Mouse (Mus musculus) spleen, postnatal 4 days (tissue): ENCODE measurements around the gene Slc17a6.
"Not testable (repeated sequence)": the region's sequence is repeated elsewhere in the genome, so short reads cannot be mapped to it uniquely, and the experiment has no call there.

Source experiments
- DNase-seq, 2 experiments: peaks; one replicate each; pipeline ENCODE4 v3.0.0; 2022; ENCODE audit warnings: low spot score in 2 of 2

The Slc17a6 gene

DNA sequence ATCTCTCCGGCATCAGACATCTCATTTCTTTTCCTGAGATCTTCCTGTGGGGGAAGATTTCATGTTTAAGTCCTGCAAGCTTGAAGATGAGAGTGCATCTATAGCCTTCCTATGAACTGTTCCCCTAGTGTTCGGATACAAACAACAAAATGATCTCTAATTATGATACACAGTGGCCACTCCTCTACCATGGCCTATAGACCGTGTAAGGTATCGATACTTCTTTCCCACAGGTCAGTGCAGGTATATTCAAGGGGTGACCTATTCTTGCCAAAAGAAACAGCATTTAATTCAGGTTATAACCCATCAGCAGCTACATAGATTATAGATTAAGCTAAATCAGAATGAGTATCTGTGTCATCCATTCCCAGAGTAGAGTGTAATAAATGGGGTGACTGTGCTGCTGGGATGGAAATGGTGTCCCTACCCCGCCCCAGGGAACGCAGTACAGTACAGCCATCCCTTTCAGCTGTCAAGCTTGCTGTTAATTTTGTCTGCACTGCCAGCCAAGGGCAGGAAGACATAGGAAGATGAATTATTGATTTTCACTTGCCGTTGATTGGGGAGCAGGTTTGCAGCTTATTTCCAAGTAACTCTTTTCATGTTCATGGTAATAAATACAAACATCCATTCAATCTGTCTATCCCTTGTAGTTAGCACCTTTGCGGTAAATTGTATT lies 71.9 kb downstream of the Slc17a6 start:
- no peak for DNase-seq

DNA sequence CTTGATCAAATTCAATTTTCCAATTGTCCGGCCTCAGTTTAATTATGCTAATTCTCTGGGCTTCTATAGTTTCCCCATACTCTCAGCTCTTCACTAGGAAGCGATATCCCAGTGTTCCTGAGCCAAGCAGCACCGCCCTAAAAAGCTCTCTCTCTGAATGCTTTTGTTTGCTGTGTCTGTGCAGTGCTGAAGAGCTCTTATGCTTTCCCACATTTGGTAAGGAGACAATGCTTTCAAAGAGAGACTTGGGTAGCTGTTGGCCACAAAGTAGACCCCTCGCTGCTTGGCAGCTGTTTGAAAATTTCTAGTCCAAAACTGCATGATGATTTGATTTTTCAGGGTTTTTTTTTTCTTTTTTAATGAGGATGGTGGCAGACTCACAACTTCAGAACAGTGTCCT lies 72.6 kb downstream of the Slc17a6 start:
- DNase-seq: no peak

GRCm38 (mm10) chr7:51709508-51709907 lies 87.7 kb downstream of the Slc17a6 start:
- DNase-seq: no peak

DNA sequence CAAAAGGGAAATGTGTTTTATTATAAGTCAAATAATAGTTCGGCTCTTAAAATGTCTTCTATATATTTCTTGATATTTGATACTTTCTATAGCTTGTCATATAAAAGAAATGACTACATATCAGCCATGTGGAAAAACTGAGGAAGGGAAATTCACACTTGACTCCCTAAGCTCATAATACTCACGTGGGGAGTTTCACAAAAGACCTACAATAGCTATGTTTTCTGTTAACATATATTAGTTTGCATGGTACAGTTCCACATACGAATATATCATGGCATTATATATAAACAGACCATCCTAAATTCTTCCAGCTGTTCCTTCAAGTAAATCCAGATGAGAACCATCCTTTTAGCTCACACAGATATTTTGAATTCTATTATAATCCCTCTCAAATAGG lies 88.5 kb downstream of the Slc17a6 start:
- not testable (repeated sequence) for DNase-seq

GRCm38 (mm10) chr7:51715771-51716170 lies 94.0 kb downstream of the Slc17a6 start:
- DNase-seq: no peak
